Mouse (Mus musculus) thymus, adult 2 months (tissue): ENCODE data around the gene H2-Ab1.

Experiments used
- CTCF ChIP-seq: fragments of 200-500 bp; IDR thresholded peaks from 2 replicates; pipeline ENCODE4 v1.5.1; 2012; ENCODE audit warnings: mild to moderate bottlenecking, control low read depth, low read length, moderate library complexity, borderline replicate concordance; ENCODE audit not compliant: control insufficient read depth, poor library complexity, insufficient read depth; ENCODE audit errors: extremely low read depth
- POLR2A ChIP-seq: fragments of 200-500 bp; IDR thresholded peaks from 2 replicates; pipeline ENCODE4 v1.6.1; 2012; ENCODE audit warnings: mild to moderate bottlenecking, low read length, control low read depth, moderate library complexity; ENCODE audit not compliant: control insufficient read depth, poor library complexity, insufficient read depth; ENCODE audit errors: extremely low read depth

GRCm38 (mm10) chr17:34295307-34295706 is 37.8 kb downstream of the H2-Ab1 start:
- TF ChIP-seq CTCF (no peak), POLR2A (no peak)
